Mouse (Mus musculus) heart, postnatal 0 days (tissue): ENCODE results near the gene D3Ertd751e. TPM values are rescaled to one million over a fixed set of nuclear protein-coding genes. Genes with fewer than 3 reads are reported as not detected.

Source experiments
- ATAC-seq: fragments of 200-750 bp; cut with Nextera tagmentation; 2 replicates; pipeline ENCODE4 v1.8.0; 2017; ENCODE audit warnings: low read depth, moderate number of reproducible peaks, moderate library complexity; ENCODE audit not compliant: insufficient read depth
- DNase-seq: peaks from one replicate; pipeline ENCODE4 v3.0.0-alpha.2; 2016; ENCODE audit warnings: low spot score
- H3K27ac ChIP-seq: fragments of 300-500 bp; sonication (generic); 2 replicates; pipeline ENCODE4 v1.5.1; 2014; ENCODE audit warnings: low read depth, mild to moderate bottlenecking
- H3K27me3 ChIP-seq: fragments of 300-500 bp; sonication (generic); 2 replicates; pipeline ENCODE4 v1.6.1; 2014; ENCODE audit warnings: low read length, mixed read lengths; ENCODE audit not compliant: control insufficient read depth, insufficient read depth
- H3K36me3 ChIP-seq: fragments of 300-500 bp; sonication (generic); replicated peaks from 2 replicates; pipeline ENCODE4 v1.6.1; 2014; ENCODE audit warnings: low read length, mixed read lengths; ENCODE audit not compliant: control insufficient read depth, insufficient read depth
- H3K4me1 ChIP-seq: fragments of 300-500 bp; sonication (generic); 2 replicates; pipeline ENCODE4 v1.6.1; 2014; ENCODE audit warnings: antibody characterized with exemption; ENCODE audit not compliant: control insufficient read depth, insufficient read depth
- H3K4me2 ChIP-seq: fragments of 300-500 bp; sonication (generic); 2 replicates; pipeline ENCODE4 v1.6.1; 2014; ENCODE audit warnings: low read depth, mild to moderate bottlenecking, low read length, moderate library complexity
- H3K4me3 ChIP-seq: fragments of 300-500 bp; sonication (generic); 2 replicates; pipeline ENCODE4 v1.5.1; 2014; ENCODE audit warnings: low read depth, low read length
- H3K9ac ChIP-seq: fragments of 300-500 bp; sonication (generic); replicated peaks from 2 replicates; pipeline ENCODE4 v1.6.1; 2014; ENCODE audit warnings: low read depth, low read length, mixed read lengths
- H3K9me3 ChIP-seq: fragments of 300-500 bp; sonication (generic); replicated peaks from 2 replicates; pipeline ENCODE4 v1.6.1; 2016; ENCODE audit warnings: low read length; ENCODE audit not compliant: control insufficient read depth
- CTCF ChIP-seq: IDR thresholded peaks from 2 replicates; pipeline ENCODE4 v1.5.1; 2016; ENCODE audit warnings: antibody characterized with exemption, control low read depth, low read depth
- EP300 ChIP-seq: IDR thresholded peaks from 2 replicates; pipeline ENCODE4 v1.6.1; 2016; ENCODE audit warnings: antibody characterized with exemption, low read depth
- WGBS: fragments of 180-500 bp; shearing (Covaris S2); extraction: QIAGEN DNeasy Blood & Tissue Kit; methylation state at CpG from one replicate; pipeline ENCODE4 v1.1.7; 2014; 5-methylcytosine and 5-hydroxymethylcytosine counted together
- polyA plus RNA-seq: library from polyadenylated mRNA; unstranded; fragments of >200 nt; fragmentation: Nextera tagmentation; extraction: Ambion mirVana; gene quantifications from 2 replicates; pipeline ENCODE4 v1.2.1, GENCODE M21; 2015
- total RNA-seq: library from RNA; depleted of rRNA; stranded (reverse); fragments of >200 nt; gene quantifications from 2 replicates; pipeline ENCODE4 v1.2.3, GENCODE M21; 2014; ENCODE audit warnings: low replicate concordance; rRNA removed

Gene D3Ertd751e
- total and polyA plus RNA-seq, 2 experiments from 2014 or later: 8.7 to 18.4 TPM

GRCm38 (mm10) chr3:41762091-41762490 is 19.7 kb downstream of the D3Ertd751e start:
- no peak for DNase-seq
- Histone ChIP-seq H3K4me3 (no peak overlapping the region), H3K27ac (no peak overlapping the region), H3K9me3 (no peaks in the 10 kb centered on the region), H3K9ac (no peak overlapping the region), H3K27me3 (no peaks in the 10 kb centered on the region), H3K4me1 (no peaks in the 10 kb centered on the region), H3K36me3 (peaks cover 2% of the 10 kb centered on the region), H3K4me2 (no peak overlapping the region)
- no peak for TF ChIP-seq EP300
- TF ChIP-seq CTCF: no peak
- no peak for ATAC-seq
- 85% methylated on average over 3 of the region's 3 CpGs for whole genome bisulfite sequencing

GRCm38 (mm10) chr3:41812447-41812846 is 70.0 kb downstream of the D3Ertd751e start:
- H3K9ac ChIP-seq: no peak overlapping the region
- H3K9me3 ChIP-seq: no peaks in the 10 kb centered on the region
- H3K27ac ChIP-seq: no peak overlapping the region
- DNase-seq (no peak), ATAC-seq (no peak)
- H3K4me1 ChIP-seq: no peaks in the 10 kb centered on the region
- H3K27me3 ChIP-seq: no peaks in the 10 kb centered on the region
- TF ChIP-seq CTCF: no peak
- no peak for TF ChIP-seq EP300
- H3K4me3 ChIP-seq: no peak overlapping the region
- H3K4me2 ChIP-seq: no peak overlapping the region
- no peaks in the 10 kb centered on the region for H3K36me3 ChIP-seq

Other genes with a start within 250 kb of the D3Ertd751e start
- 14.5 and 16.8 TPM in 2 replicates for gene Jade1, start 186.9 kb upstream of the D3Ertd751e start, total RNA-seq
- gene Jade1, start 186.9 kb upstream of the D3Ertd751e start, polyA plus RNA-seq: 12.6 and 13.9 TPM in 2 replicates
- 3.5 and 4.1 TPM in 2 replicates for gene Sclt1, start 97 bp upstream of the D3Ertd751e start, total RNA-seq
- gene Sclt1, start 97 bp upstream of the D3Ertd751e start, polyA plus RNA-seq: 6.4 and 6.9 TPM in 2 replicates